Mouse (Mus musculus) WW6 (cell line): Measurements from ENCODE around the gene Gm17545.

Source experiments
- DNase-seq: peaks from one replicate; pipeline ENCODE4 v3.0.0-alpha.2; 2013; ENCODE audit warnings: low read depth, low spot score

Gm17545 gene

GRCm38 (mm10) chr9:22443157-22443556, 10.9 kb upstream of the Gm17545 start:
- no peak for DNase-seq

GRCm38 (mm10) chr9:22445123-22445522, 9.0 kb upstream of the Gm17545 start:
- no peak for DNase-seq

- no peak for DNase-seq
These were observed 6.9 kb upstream of the Gm17545 start for GRCm38 (mm10) chr9:22447213-22447612.

- DNase-seq, result no peak
These were observed 5.7 kb upstream of the Gm17545 start for GRCm38 (mm10) chr9:22448420-22448819.

GRCm38 (mm10) chr9:22449209-22449608, 4.9 kb upstream of the Gm17545 start:
- DNase-seq, result no peak

GRCm38 (mm10) chr9:22452697-22453096, 1.4 kb upstream of the Gm17545 start:
- DNase-seq, result no peak

- DNase-seq, result no peak
These were observed 577 bp upstream of the Gm17545 start for GRCm38 (mm10) chr9:22453501-22453924.

GRCm38 (mm10) chr9:22455041-22455440, 951 bp downstream of the Gm17545 start:
- no peak for DNase-seq

GRCm38 (mm10) chr9:22457142-22457835, 3.2 kb downstream of the Gm17545 start:
- DNase-seq, result no peak

- DNase-seq, result no peak
These were observed 7.9 kb downstream of the Gm17545 start for GRCm38 (mm10) chr9:22461946-22462345.

- no peak for DNase-seq
These were observed 12.1 kb downstream of the Gm17545 start for GRCm38 (mm10) chr9:22466212-22466611.

GRCm38 (mm10) chr9:22467371-22468169, 13.5 kb downstream of the Gm17545 start:
- peak; percentile 18 for DNase-seq

GRCm38 (mm10) chr9:22468170-22468898, 14.2 kb downstream of the Gm17545 start:
- DNase-seq, result peak; percentile 49

GRCm38 (mm10) chr9:22468899-22469259, 14.8 kb downstream of the Gm17545 start:
- DNase-seq, result no peak

- DNase-seq, result no peak
These were observed 15.6 kb downstream of the Gm17545 start, which contains the start of gene Rp9 for GRCm38 (mm10) chr9:22469643-22470042. Rp9 (minus strand) TSS chr9:22469743.

- DNase-seq, result peak; percentile 97
These were observed 21.4 kb downstream of the Gm17545 start, which contains the start of gene Bbs9 for GRCm38 (mm10) chr9:22475424-22475868. Bbs9 (plus strand) TSS chr9:22475715.

GRCm38 (mm10) chr9:22476265-22476664, 22.2 kb downstream of the Gm17545 start:
- no peak for DNase-seq

- no peak for DNase-seq
These were observed 24.9 kb downstream of the Gm17545 start for GRCm38 (mm10) chr9:22478946-22479345.

- no peak for DNase-seq
These were observed 29.9 kb downstream of the Gm17545 start for GRCm38 (mm10) chr9:22483866-22484561.

GRCm38 (mm10) chr9:22484562-22485308, 30.6 kb downstream of the Gm17545 start:
- no peak for DNase-seq

- DNase-seq, result no peak
These were observed 32.1 kb downstream of the Gm17545 start for GRCm38 (mm10) chr9:22486211-22486610.
